Mouse (Mus musculus) gastrocnemius, adult 8-10 months (tissue): ENCODE results near the gene Rpl4. TPM values are rescaled to one million over a fixed set of nuclear protein-coding genes. Genes with fewer than 3 reads are reported as not detected.
"Not testable (repeated sequence)": the region's sequence is repeated elsewhere in the genome, so short reads cannot be mapped to it uniquely, and the experiment has no call there.

Source experiments
- DNase-seq, 2 experiments: peaks; one replicate each; pipeline ENCODE4 v3.0.0; 2022; ENCODE audit warnings: low spot score in 2 of 2
- total RNA-seq, 4 experiments: library from RNA; stranded (reverse); gene quantifications; 2 replicates each; pipeline ENCODE4 v1.2.4; 2022

Gene Rpl4
- total RNA-seq, 4 experiments from 2014 or later, result 608 to 758 (median 650) TPM

DNA sequence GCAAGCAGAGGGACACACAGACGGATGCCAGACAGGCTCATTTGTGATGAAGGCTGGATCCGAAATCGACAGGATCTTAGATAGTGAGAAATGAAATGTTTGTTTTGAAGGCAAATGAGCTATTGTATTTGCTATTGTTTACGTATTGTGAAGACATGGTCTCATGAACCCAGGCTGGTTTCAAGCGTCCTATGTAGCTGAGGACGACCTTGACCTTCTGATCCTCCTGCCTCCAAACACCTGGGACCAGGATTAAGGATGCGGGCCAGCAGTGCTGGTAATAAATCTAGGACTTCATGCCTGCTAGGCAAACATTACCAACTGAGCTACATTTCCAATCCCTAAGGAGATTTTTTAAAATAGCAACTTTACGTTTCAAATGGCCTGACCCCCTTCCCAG is 24.3 kb downstream of the Rpl4 start:
- no peak for DNase-seq

DNA sequence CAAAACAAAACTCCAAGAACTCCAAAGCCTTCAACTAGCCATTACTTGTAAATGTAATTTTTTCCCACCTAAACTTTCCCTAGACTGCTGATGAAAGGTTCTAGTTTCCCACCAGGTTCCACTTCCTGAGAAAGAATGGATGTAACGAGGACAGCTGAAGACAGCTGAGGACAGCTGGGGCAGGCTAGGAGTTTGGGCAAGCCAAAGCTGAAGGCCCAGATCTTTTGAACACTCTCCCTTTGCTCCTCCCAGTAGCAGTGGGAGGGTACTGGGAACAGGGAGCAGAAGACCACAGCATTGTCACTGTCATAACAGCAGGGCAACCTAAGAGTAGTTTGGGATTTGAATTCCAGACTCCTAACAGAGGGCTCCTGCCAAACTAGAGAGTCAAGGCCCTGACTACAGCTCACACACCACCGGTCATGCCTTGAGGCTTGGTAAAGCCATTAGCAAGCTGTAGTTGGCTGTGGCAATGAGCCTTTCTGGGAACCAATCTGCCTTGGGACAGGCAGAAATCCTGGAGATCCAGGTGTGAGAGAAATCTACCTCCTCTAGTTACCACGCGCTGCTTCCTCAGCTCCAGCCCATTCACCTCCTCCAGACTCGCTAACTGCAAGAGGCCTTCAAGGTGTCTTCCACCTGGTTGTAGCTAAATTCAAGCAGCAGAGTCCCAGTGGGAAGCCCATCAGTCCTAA is 25.0 kb downstream of the Rpl4 start:
- DNase-seq, result no peak

DNA sequence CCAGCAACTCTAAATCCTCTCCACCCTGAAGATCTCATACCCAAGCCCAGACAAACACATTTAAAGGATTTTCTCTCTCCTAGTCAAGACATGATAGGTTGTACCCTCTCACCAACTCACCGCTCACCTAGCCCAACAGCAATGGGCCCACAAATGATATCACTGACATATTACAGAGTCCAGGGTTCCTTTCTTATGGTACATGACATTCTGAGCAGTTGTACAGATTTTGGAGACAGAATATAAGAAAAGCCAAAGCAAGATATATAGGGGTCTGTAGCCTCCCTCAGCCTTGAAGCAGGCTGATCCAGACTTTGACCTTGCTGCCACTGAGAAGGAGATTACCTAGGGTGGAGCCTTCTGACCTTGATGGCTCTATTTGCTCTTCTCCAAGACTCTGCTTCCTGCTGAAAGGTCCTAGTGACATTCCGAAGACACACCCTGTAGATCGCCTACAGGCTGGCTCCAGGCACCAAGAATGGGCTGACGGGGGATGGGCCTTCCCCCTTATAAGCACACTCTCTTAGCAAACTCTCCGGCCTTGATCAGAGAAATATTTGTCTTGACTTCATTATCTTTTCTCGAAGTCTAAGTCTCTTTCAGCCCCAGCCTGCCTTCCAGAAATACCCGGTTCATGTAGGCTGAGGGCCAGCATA is 25.7 kb downstream of the Rpl4 start:
- DNase-seq, result not testable (repeated sequence)

DNA sequence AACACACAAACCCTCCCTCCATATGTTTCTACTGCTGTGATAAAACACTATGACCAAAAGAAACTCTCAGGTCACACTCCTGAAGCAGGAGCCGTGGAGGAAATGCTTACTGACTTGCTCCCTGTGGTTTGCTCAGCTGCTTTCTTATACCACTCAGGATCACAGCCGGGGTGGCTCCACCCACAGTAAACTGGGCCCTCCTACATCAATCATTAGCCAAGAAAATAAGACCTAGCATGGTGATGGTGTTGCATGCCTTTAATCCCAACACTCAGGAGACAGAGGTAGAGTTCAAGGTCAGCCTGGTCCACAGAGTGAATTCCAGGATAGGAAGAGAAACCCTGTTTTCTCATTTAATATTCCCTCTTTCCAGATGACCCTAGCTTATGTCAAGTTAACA is 26.7 kb downstream of the Rpl4 start:
- no peak for DNase-seq

DNA sequence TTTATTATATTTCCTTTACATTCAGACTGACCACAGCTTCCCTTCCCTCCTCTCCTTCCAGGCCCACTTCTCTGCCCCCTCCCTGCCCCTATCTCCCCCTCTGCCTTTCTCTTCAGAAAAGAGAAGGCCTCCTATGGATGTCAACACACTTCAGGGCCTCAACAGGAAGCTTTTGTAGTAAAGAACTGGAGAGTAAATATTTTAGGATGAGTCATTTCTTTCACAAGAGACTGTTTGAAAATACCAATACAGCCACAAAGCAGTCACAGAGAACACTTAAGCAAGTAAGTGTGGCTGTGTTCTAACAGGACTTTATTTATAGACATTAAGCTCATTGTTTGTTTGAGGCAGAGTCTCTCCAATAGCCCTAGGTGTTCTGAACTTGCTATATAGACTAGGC is 29.2 kb downstream of the Rpl4 start:
- DNase-seq, result no peak

DNA sequence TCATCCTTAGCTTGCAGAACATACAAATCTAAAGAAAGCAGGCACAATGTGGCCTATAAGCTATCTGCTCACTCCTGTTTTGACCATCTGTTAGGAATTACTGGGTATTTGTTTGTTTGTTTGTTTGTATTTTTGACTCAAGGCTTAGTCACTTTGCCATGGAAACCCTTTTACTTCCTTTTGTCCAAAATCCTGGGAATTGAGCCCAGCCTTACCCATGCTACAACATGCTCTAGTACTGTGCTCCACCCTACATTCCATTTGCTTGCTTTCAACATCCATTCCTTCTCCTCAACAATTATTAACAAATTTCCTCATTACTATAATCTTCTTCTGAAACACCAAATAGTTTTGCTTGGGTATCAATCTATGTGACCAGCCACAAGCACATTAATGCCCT is 29.7 kb downstream of the Rpl4 start:
- no peak for DNase-seq

DNA sequence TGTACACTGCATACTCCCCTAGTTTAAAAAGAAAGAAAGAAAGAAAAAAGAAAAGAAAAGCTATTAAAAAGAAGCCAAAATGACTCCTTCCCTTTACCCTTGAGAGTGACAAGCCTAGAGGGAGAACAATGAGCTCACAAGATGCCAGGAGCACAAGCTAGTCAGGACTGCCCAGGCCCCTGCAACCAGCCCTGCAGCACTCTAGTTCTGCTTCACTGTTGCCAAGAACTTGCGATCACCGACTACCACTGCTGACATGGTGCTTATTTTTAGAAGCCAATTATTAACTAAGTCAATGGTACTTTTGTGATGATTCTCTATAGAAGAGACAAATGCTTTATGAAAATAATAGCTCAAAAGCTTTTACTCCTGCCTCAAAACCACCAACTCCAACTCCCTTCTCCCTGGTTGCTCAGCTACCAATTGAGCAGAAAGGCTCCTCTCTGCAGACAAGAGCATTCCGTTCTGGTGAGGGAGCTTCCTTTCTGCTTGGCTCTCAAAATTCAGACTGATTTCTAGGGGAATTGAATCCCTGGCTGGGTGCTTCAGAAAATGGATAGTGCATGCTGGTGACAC is 34.4 kb downstream of the Rpl4 start:
- DNase-seq, result no peak

DNA sequence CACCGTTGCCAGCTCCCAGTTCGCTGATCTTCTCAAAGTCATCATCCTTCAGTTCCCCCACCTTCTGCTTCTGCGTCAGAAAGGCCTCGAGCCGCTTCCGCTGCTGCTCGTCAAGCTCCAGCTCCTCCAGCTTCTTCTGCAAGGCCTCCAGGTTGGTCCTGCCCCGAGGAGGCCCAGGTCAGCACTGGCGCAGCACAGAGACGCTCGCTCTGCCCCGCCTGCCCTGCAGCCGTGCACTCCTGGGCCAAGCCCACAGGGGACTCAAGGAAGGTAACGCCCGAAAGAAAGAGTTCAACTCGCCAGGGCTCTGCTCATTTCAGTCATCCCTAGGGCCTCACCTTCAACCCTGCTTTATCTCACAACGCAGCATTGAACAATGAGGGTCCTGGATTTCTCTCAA is 41.3 kb downstream of the Rpl4 start:
- DNase-seq, result no peak

DNA sequence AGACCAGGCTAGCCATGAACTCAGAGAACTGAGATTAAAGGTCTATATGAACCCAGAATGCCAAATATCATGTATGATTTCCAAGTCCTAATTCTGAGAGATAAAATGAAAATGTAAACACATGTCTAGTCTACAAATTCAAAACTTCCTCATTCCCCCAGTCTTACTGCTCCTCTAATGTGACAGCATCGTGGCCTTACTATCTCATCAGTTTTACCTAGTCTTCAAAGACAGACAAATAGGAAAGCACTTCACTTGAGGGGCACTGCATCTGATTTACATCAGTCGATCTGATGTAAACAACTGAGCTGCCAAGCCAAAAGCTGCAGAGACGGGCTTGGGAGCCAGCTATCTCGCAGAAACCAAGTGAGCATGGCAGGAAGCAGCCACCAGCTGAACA is 42.9 kb downstream of the Rpl4 start:
- DNase-seq, result no peak

DNA sequence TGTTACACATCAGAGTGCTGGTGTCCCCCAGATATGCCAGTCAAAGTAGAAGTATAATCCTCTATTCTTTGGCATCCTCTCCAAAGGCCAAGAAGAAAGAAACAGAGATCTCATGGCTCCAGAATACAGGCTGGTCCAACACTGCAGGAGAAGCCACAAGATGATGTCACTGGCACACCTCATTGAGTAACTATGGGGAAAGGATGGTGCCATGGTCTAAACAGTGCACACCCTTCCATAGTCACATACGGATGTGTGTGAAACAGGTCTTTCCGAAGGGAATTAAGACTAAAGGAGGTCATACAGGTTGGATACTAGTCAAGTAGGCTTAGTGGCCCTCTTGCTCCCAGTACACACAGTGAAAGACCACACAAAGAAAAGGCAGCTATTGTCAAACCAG is 43.5 kb downstream of the Rpl4 start:
- DNase-seq, result no peak

DNA sequence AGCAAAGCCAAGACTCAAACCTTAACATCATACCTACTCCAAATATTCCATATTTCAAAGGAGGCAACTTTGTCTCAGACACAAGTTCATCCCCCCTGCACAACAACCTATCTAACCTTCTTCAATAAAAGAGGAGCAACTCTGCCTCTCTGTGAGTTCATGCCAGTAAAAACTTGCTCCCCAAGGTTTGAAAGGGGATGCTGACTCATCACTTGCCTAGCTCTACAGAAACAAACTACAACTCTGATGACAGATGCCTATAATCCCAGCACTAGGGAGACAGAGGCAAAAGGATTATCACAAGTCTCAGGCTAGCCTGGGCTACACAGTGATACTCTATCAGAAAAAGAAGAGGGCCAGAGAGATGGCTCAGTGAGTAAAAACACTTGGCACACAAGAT is 44.7 kb downstream of the Rpl4 start:
- DNase-seq, result no peak

DNA sequence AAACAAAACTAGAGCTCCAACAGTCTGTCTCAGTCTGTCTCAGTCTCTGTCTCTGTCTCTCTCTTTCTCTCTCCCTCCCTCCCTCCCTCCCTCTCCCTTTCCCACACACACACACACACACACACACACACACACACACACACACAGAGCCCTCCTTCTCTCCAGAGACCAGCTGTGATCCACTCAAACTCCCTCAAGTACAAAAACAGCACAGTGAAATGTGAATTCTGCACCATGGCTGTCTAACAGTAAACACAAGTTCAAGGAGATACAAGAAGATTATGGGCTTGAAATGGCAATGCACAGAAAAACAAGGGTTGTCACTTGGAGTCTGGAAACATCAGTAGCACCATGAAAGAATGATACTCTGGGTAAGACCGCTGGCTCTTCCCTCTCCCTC is 46.1 kb downstream of the Rpl4 start:
- no peak for DNase-seq

DNA sequence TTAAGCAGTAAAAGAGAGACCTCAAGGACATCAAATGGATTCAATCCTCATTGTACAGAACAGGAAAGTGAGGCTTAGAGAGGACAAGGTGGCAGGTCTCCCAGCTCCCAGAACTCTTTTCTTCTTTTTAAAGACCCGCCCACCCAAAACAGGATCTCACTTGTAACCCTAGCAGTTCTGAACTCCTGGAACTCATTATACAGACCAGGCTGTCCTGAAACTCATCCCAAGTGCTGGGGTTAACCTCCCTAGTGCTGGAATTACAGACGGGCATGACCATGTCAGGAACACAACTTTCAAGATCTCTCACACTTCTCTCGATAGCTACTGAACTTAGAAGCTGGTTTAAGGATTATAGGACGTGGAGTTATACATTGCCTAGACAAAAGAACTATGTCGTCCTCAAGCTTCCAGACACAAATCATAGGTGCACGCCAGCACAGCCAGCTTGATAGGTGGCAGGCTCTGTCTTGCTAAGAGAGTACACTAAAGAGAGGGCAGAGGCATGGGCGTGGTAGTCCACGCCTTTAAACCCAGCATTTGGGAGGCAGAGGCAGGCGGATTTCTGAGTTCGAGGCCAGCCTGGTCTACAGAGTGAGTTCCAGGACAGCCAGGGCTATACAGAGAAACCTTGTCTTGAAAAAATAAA is 46.7 kb downstream of the Rpl4 start:
- no peak for DNase-seq

DNA sequence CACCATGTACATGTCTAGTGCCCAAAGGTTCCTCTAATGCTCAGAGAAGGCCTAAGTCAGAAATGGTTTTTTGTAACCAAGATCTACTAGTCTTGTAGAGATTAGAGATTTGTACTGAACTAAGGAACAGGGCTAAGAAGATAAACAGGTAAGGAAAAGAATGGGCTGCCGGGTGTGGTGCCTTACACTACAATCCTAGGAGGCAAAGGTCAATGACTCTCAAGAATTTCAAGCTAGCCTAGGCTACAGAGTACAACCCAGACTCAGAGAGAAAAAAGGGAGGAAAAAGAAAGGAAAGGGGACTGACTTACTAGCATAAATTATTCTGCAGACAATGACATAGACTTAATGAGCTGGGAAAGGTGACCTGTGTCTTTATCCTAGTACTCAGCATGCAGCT is 47.4 kb downstream of the Rpl4 start:
- no peak for DNase-seq

DNA sequence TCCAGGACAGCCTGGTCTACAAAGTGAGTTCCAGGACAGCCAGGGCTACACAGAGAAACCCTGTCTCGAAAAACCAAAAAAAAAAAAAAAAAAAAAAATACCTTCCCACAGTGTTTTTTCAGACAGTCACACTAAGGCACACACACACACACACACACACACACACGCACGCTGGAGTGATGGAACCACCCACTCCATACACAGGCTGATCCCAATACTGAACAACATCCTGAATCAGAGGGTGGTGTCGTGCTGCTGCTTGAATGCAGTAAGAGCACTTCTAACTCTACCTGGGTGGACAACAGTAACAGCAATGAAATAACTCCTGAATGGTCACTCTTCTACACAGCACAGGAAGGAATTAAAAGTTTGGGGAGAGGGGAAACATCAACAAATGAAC is 48.3 kb downstream of the Rpl4 start:
- no peak for DNase-seq

DNA sequence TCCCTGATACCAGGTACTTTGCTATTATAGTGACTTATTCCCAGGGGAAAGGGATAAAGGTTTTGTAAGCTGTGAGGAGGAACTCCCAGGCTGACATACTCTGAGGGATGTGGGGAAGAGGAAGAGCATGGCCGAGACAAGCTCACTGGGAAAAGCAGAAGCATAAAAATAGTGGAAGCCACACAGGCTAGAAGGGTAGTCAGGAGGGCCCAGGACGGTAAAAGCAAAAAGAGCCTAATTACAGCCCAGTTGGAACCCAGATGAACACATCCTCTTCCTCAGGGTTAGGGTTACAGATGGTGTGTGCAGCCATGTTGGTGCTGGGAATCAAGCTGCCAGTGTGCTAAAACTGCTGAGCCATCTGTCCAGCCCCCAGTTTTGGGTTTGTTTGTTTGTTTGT is 48.9 kb downstream of the Rpl4 start:
- no peak for DNase-seq

DNA sequence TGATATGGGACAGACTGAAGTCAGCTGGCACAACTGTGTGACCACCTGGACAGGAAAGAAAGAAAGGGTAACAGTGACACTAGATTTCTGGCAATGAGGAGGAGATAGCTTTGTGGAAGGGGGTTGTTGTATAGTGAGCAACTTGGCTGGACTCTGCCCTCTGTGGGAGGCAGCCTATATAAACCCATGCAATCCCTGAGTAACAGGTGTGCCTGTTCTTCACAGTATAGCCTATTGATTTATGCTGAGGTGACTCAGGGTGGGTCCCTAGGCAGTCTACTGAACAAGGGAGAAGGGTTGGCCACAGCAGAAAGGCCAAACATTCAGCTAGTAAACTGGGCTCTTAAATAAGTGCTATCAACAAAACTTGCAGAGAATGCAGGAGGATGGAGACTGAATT is 52.6 kb downstream of the Rpl4 start:
- no peak for DNase-seq

DNA sequence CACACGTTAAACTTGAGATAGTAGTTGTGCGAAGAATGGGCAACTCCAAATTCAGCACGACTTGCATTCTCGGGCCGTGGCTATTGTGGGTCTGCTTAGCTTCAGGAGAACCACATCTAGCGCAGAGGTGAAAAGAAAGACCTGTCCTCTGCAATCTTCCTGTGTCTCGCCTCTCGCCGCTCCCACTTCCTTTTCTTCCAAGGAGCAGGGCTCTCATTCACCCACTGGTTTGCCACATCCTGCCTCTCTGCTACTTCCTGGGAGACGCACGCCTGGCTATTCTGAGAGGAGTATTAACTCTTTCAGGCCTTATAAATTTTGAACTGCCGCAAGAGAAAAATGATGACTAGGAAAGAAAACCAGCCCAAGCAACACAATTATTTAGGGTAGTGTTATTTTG is 54.6 kb downstream of the Rpl4 start:
- no peak for DNase-seq
